Mouse (Mus musculus) activated CD4-positive, CD25-positive, alpha-beta regulatory T cell (primary cell): Measurements from ENCODE around the gene Steap1. TPM values are rescaled to one million over a fixed set of nuclear protein-coding genes. Genes with fewer than 3 reads are reported as not detected.

ENCODE experiments used
- polyA plus RNA-seq, 2 experiments: library from polyadenylated mRNA; unstranded; fragments of 100-300 nt; shearing (Covaris generic); gene quantifications; one replicate each; pipeline ENCODE4 v1.2.1; 2017

The Steap1 gene
- polyA plus RNA-seq, result under 1 TPM in 1 of 2 experiments, not detected in 1; 0.31 TPM

DNA sequence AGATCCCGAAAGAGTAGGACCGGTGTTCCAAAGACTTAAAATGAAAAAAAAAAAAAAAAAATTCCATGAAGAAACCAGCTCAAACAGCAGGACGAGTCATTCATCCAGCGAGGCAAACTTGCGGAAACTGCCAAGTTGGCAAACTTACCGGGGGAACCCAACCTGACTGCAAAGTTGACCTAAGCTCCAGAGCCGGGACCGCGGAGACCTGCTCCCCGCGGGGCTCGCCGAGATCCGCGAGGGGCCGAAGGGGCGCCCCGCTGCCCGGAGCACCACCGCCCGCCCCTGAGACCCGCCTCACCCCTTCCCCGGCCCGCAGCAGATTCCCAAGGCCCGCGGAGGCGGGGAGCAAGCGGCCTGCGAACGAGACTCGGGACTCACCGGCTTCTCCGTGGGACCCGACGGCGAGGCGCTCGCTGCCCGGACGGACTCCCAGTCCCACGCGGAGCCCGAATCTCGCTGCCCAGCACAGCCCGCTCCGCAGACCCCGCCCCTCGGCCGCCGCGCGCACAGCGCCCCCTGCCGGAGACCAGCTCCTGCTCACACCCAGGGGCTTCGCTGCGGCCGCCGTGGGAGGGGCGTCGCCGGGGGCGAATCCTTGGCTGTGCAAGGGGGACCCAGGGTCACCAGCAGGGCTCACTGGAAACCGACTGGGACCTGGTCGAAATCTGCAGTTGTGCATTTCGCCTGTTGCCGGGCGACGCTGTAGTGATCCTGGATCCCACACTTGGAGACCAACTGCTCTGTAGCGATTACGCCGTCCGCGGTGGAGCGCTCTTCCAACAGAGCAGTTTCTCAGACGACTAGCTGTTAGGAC lies at the start of gene Steap1:
TSS of gene Steap1 (minus strand) at position 461 of the 817 bp plus-strand sequence.

DNA sequence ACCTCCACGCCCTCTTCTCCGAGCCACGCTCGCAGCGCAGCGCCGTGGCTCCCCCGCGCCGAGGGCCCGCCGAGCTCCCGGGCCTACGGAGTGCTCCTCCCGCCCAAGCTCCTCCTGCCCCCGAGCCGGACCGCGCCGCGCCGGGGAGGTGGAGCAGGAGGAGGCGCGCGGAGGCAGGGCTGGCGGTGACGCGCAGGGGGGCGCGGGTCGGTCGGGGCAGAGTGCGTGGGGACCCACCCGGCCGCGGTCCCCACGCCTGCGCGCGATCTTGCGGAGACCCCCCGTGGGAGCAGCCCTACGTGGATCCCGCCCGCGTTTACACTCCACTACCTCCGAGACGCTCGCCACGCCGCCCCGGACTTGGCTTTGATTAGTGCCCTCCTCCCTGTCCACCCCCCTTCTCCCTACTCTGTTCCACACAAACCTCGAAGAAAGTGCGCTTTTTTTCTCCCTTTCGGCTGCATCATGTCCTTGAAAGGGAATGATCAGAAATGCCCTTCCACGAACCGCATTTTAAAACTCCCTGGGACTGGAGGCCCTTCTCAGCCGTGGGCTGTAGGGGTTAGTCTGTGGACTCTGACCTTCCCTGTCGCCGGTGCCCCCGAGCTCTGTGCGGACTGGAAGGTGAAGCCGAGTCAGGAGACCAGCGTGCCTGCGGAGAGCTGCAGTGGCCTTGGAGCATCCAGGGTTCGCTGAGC lies 55.0 kb downstream of the Steap1 start, which contains the start of gene Steap2:
TSS of gene Steap2 (minus strand) at position 623 of the 698 bp plus-strand sequence.

Other genes starting within 250 kb of the Steap1 start
- 1 to 10 TPM in 1 of 2 experiments, not detected in 1; 3.1 TPM for gene Cldn12, start 234.4 kb downstream of the Steap1 start, polyA plus RNA-seq
- 10 to 100 TPM in 1 of 2 experiments, 1 to 10 TPM in 1; 9.8 to 15.0 TPM for gene Gtpbp10, start 189.8 kb downstream of the Steap1 start, polyA plus RNA-seq
- 1 to 10 TPM in 1 of 2 experiments, under 1 TPM in 1; 0.30 to 1.2 TPM for gene Gm8773, start 175.5 kb downstream of the Steap1 start, polyA plus RNA-seq
- not detected for gene Cfap69, start 85.1 kb downstream of the Steap1 start, polyA plus RNA-seq
- under 1 TPM in 1 of 2 experiments, not detected in 1; 0.48 TPM for gene Steap2, start 54.7 kb downstream of the Steap1 start, polyA plus RNA-seq